Mouse (Mus musculus) liver, embryonic 13.5 days (tissue): ENCODE measurements around the gene Gpld1. TPM values are rescaled to one million over a fixed set of nuclear protein-coding genes. Genes with fewer than 3 reads are reported as not detected.

Experiments used
- ATAC-seq: fragments of 200-750 bp; cut with Nextera tagmentation; 2 replicates; pipeline ENCODE4 v1.8.0; 2017; ENCODE audit warnings: low read depth, mild to moderate bottlenecking, moderate number of reproducible peaks, moderate library complexity
- DNase-seq: peaks from one replicate; pipeline ENCODE4 v3.0.0; 2022
- H3K27ac ChIP-seq: fragments of 300-500 bp; sonication (generic); 2 replicates; pipeline ENCODE4 v1.5.1; 2015; ENCODE audit warnings: moderate library complexity, mild to moderate bottlenecking, inconsistent platforms
- H3K27me3 ChIP-seq: fragments of 300-500 bp; sonication (generic); 2 replicates; pipeline ENCODE4 v1.6.1; 2015; ENCODE audit warnings: mild to moderate bottlenecking, inconsistent platforms
- H3K36me3 ChIP-seq: fragments of 300-500 bp; sonication (generic); 2 replicates; pipeline ENCODE4 v1.6.1; 2015; ENCODE audit warnings: mild to moderate bottlenecking, inconsistent platforms
- H3K4me1 ChIP-seq: fragments of 300-500 bp; sonication (generic); replicated peaks from 2 replicates; pipeline ENCODE4 v1.6.1; 2015; ENCODE audit warnings: inconsistent platforms
- H3K4me2 ChIP-seq: fragments of 300-500 bp; sonication (generic); 2 replicates; pipeline ENCODE4 v1.6.1; 2015; ENCODE audit warnings: inconsistent platforms, mild to moderate bottlenecking, moderate library complexity
- H3K4me3 ChIP-seq: fragments of 300-500 bp; sonication (generic); replicated peaks from 2 replicates; pipeline ENCODE4 v1.5.1; 2015; ENCODE audit warnings: mild to moderate bottlenecking, inconsistent platforms
- H3K9ac ChIP-seq: fragments of 300-500 bp; sonication (generic); 2 replicates; pipeline ENCODE4 v1.6.1; 2015; ENCODE audit warnings: mild to moderate bottlenecking, inconsistent platforms
- H3K9me3 ChIP-seq: fragments of 300-500 bp; sonication (generic); replicated peaks from 2 replicates; pipeline ENCODE4 v1.6.1; 2016; ENCODE audit warnings: inconsistent platforms
- WGBS: fragments of 180-500 bp; shearing (Covaris S2); methylation state at CpG from one replicate; pipeline ENCODE4 v1.1.7; 2015; ENCODE audit not compliant: insufficient replicate concordance; 5-methylcytosine and 5-hydroxymethylcytosine counted together
- polyA plus RNA-seq: library from polyadenylated mRNA; unstranded; fragments of >200 nt; fragmentation: Nextera tagmentation; extraction: Ambion mirVana; gene quantifications from 2 replicates; pipeline ENCODE4 v1.2.1, GENCODE M21; 2015

The Gpld1 gene
- 2.8 and 3.4 TPM in 2 replicates for polyA plus RNA-seq

DNA sequence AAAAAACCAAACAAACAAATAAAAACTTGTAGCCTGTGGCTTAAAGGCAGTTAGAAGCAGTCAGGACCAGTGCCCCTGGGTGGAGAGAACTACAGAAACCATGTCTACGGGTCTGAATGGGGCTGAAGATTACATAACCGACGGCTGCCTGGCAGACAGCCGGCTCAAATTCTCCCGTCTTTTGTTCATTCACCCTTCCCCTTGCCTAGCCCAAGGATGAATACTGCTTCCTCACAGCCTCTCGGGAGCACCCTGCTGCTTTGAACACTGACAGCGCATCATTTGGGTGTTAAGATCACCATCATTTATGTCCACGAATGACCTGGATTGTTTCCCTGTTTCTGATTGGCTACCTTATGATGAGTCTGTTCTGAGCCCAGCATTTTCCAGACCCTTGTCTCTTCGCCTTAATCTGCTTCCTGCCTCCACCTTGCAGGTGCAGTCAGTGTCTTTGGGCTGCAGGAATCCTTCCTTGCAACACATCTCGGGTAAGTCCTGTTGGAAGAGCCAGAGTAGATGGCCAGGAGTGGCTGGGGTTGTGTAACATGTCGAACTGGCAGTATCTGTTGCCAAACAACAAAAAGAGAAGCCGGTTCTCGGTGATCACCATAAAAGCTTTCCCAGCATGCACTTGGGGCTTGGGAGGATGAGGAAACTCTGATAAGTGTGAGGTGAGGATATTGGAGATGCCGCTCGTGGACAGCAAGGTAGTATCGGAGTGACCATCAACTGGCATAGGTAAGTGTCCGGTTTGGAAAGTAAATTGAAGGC is at the start of gene Gpld1:
TSS of gene Gpld1 (plus strand) at position 641 of the 771 bp plus-strand sequence.
- Histone ChIP-seq H3K4me3 (no peak within 1 kb of the TSS), H3K9me3 (no peaks in the 10 kb centered on the region), H3K4me2 (peak within 1 kb of the TSS; percentile 24), H3K36me3 (no peaks in the 10 kb centered on the region), H3K4me1 (0 out of 2 replicates have a peak, but pooled peaks cover 4% of the 10 kb centered on the region), H3K27ac (no peak within 1 kb of the TSS), H3K9ac (no peak within 1 kb of the TSS), H3K27me3 (peaks cover 20% of the 10 kb centered on the region)
- WGBS: 48% methylated on average over 17 of the region's 17 CpGs
- ATAC-seq: no peak
- DNase-seq: no peak

DNA sequence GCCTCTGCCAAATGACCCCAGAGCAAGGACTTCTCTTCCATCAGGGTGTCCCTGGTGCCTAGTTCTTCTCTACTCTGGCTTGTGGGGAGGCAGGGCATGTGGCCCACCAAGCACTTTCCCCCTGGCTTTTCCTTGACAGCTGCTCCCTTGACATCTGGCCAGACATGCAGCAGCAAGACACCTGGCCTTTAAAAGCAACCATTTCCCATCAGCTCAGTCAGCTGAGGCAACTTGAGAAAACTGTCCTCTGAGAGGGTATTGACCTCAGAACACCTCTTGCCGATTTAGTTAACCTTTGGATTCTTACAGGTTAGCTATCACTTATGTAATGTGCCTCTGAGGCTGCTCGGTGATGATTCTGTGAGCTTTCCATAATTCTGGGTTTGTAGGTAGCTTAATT is 49.1 kb upstream of the Gpld1 start:
- Histone ChIP-seq H3K36me3 (no peaks in the 10 kb centered on the region), H3K9ac (no peak overlapping the region), H3K4me3 (no peak overlapping the region), H3K27me3 (no peaks in the 10 kb centered on the region), H3K4me2 (no peak overlapping the region), H3K9me3 (no peaks in the 10 kb centered on the region), H3K4me1 (no peaks in the 10 kb centered on the region), H3K27ac (no peak overlapping the region)
- 52% methylated on average over 2 of the region's 2 CpGs for WGBS
- ATAC-seq (no peak), DNase-seq (no peak)

DNA sequence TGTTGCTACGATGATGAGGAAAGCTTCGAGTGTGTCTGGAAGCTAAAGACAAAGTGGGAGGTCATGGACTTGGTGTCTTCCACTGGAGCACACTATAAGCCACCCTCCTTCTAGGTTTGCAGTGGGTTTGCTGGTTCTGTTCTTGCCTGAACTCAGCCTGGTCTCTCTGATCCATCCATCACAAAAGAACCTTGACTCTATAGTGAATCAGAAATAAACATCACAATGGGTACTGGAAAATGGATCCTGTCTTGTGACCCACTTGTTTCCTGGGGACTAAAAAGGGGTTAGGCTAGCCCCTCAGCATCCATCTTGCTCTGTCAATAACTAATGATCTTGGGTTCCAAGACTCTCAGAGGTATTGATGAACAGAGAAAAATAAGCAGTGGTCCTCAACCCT is 41.0 kb upstream of the Gpld1 start:
- no peak overlapping the region for H3K9ac ChIP-seq
- DNase-seq: no peak
- WGBS: 59% methylated on average over 2 of the region's 2 CpGs
- no peaks in the 10 kb centered on the region for H3K4me1 ChIP-seq
- no peaks in the 10 kb centered on the region for H3K36me3 ChIP-seq
- no peak overlapping the region for H3K4me2 ChIP-seq
- H3K27me3 ChIP-seq: no peaks in the 10 kb centered on the region
- no peak for ATAC-seq
- no peak overlapping the region for H3K4me3 ChIP-seq
- H3K27ac ChIP-seq: no peak overlapping the region
- no peaks in the 10 kb centered on the region for H3K9me3 ChIP-seq

DNA sequence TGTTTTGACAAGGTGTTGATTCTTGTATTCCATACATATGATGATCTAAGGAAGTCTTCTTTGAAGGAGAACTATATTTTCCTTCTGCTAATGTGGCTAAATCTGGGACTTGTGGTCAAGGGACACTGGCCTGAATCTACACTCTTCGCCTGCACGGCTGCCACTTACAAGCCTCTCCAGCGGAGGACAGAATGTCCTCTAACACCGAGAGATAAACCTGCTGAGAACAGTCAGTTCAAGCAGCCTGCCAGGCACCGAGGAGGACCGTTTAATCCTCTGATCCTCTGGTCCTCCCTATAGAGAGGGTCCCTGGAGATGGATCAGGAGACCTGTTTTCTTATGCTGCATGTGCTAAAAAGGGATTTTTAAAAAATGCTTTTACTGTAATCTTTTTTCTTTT is 39.5 kb upstream of the Gpld1 start:
- WGBS: 66% methylated on average over 6 of the region's 6 CpGs
- no peak for ATAC-seq
- no peaks in the 10 kb centered on the region for H3K27me3 ChIP-seq

GRCm38 (mm10) chr13:24905422-24905821 is 37.5 kb upstream of the Gpld1 start:
- Histone ChIP-seq H3K27ac (no peak overlapping the region), H3K9me3 (no peaks in the 10 kb centered on the region), H3K27me3 (no peaks in the 10 kb centered on the region), H3K9ac (no peak overlapping the region), H3K36me3 (no peaks in the 10 kb centered on the region), H3K4me1 (no peaks in the 10 kb centered on the region), H3K4me2 (no peak overlapping the region), H3K4me3 (no peak overlapping the region)
- no peak for ATAC-seq
- DNase-seq: no peak
- 76% methylated on average over 12 of the region's 12 CpGs for WGBS

More for the DNA sequence above, 39.5 kb upstream of the Gpld1 start:
- Histone ChIP-seq H3K4me2 (no peak overlapping the region), H3K9ac (no peak overlapping the region), H3K9me3 (no peaks in the 10 kb centered on the region), H3K4me1 (no peaks in the 10 kb centered on the region), H3K27ac (no peak overlapping the region), H3K4me3 (no peak overlapping the region), H3K36me3 (no peaks in the 10 kb centered on the region)
- no peak for DNase-seq

- no peak for DNase-seq
- Histone ChIP-seq H3K27ac (no peak overlapping the region), H3K36me3 (0 out of 2 replicates have a peak, but pooled peaks cover 3% of the 10 kb centered on the region), H3K4me1 (no peaks in the 10 kb centered on the region), H3K9ac (no peak overlapping the region), H3K4me3 (no peak overlapping the region), H3K27me3 (no peaks in the 10 kb centered on the region), H3K9me3 (no peaks in the 10 kb centered on the region), H3K4me2 (no peak overlapping the region)
- no peak for ATAC-seq
- WGBS: 64% methylated on average over 11 of the region's 11 CpGs
Measured at GRCm38 (mm10) chr13:24906831-24907570, 36.0 kb upstream of the Gpld1 start.

DNA sequence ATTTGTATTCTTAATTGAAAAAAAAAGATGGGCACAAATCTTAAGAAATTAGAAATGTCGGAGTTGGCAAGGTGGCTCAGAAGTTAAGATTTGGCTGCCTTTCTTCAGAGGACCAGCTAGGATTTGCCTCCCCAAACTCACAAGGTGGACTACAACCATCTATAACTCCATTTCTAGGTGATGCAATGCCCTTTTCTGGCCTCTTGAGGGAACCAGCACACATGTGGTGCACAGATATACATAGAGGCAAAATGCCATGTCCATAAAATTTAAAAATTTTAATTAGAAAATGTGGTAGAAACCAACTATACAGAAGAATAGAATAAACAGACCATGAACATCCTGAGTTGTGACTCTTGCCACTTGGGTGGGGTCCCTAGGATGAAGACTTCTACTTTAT is 33.8 kb upstream of the Gpld1 start:
- no peak for ATAC-seq
- WGBS: 76% methylated on average over 1 of the region's 1 CpGs
- DNase-seq: no peak

DNA sequence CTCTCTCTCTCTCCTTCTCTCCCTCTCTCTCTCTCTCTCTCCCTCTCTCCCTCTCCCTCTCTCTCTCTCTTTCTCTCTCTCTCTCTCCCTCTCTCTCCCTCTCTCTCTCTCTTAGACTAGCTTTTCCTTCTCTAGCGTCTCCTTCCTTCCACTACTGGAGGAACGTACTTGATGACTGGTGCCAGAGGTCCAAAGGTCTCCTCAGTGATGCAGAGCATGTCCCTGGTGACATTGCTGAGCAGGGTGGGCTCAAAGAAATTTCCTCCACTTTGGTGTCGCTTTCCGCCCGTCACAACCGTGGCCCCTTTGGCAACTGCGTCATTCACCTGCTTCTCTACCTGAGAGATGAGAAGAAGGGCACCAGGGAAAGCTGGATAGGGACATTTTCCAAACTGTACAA is 29.4 kb upstream of the Gpld1 start:
- 0 out of 2 replicates have a peak, but pooled peaks cover 6% of the 10 kb centered on the region for H3K36me3 ChIP-seq
- 0 out of 2 replicates have a peak, but pooled peaks cover 2% of the 10 kb centered on the region for H3K4me1 ChIP-seq
- no peak overlapping the region for H3K4me3 ChIP-seq
- H3K9me3 ChIP-seq: no peaks in the 10 kb centered on the region
- DNase-seq (no peak), ATAC-seq (no peak)
- H3K9ac ChIP-seq: no peak overlapping the region
- H3K27me3 ChIP-seq: no peaks in the 10 kb centered on the region
- no peak overlapping the region for H3K27ac ChIP-seq
- WGBS: 79% methylated on average over 7 of the region's 7 CpGs
- no peak overlapping the region for H3K4me2 ChIP-seq

More for the DNA sequence above, 33.8 kb upstream of the Gpld1 start:
- no peak overlapping the region for H3K9ac ChIP-seq
- no peak overlapping the region for H3K4me2 ChIP-seq
- H3K27ac ChIP-seq: no peak overlapping the region
- H3K27me3 ChIP-seq: no peaks in the 10 kb centered on the region
- no peaks in the 10 kb centered on the region for H3K4me1 ChIP-seq
- H3K9me3 ChIP-seq: no peaks in the 10 kb centered on the region
- H3K36me3 ChIP-seq: 0 out of 2 replicates have a peak, but pooled peaks cover 3% of the 10 kb centered on the region
- H3K4me3 ChIP-seq: no peak overlapping the region

- DNase-seq (no peak), ATAC-seq (no peak)
- Histone ChIP-seq H3K27ac (no peak overlapping the region), H3K4me2 (no peak overlapping the region), H3K9ac (no peak overlapping the region), H3K36me3 (0 out of 2 replicates have a peak, but pooled peaks cover 7% of the 10 kb centered on the region), H3K9me3 (no peaks in the 10 kb centered on the region), H3K4me1 (0 out of 2 replicates have a peak, but pooled peaks cover 2% of the 10 kb centered on the region), H3K4me3 (no peak overlapping the region), H3K27me3 (no peaks in the 10 kb centered on the region)
- WGBS: 68% methylated on average over 4 of the region's 4 CpGs
Measured at GRCm38 (mm10) chr13:24914915-24915314, 28.0 kb upstream of the Gpld1 start.

- Histone ChIP-seq H3K4me2 (no peak overlapping the region), H3K4me1 (0 out of 2 replicates have a peak, but pooled peaks cover 2% of the 10 kb centered on the region), H3K27ac (no peak overlapping the region), H3K27me3 (no peaks in the 10 kb centered on the region), H3K9me3 (no peaks in the 10 kb centered on the region), H3K4me3 (no peak overlapping the region), H3K9ac (no peak overlapping the region), H3K36me3 (0 out of 2 replicates have a peak, but pooled peaks cover 7% of the 10 kb centered on the region)
- 68% methylated on average over 13 of the region's 13 CpGs for WGBS
- ATAC-seq (no peak), DNase-seq (no peak)
Measured at GRCm38 (mm10) chr13:24915831-24916230, 27.1 kb upstream of the Gpld1 start.

DNA sequence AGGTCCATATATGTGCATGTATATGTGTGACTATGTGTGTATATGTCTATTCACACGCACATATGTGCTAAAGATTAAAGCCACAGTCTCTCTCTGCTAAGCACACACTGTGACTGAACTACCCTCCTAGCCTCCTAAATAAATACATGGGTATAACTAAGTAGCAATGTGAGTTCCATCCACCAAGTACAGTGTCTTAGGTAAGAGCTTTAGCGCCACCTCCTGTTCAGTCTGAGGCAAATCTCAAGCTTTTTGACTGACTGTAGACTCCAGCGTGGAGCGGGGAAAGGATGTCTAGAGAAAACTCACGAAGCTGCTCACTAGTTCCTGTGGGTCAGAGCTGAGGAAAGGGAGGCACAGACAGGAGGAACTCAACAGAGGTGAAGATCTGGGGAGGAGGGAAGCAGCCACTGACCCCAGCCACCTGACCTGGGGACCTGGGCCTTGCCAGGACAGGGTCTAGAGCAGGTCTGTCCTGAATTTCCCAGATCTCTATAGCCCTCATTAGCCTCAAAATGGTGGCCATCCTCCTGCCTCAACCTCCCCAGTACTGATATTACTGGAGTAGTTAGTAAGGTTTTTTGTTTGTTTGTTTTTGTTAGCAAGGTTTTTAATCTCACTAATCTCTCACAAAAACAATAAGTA is 22.5 kb upstream of the Gpld1 start:
- Histone ChIP-seq H3K4me3 (no peak overlapping the region), H3K27me3 (no peaks in the 10 kb centered on the region), H3K9ac (no peak overlapping the region), H3K36me3 (0 out of 2 replicates have a peak, but pooled peaks cover 4% of the 10 kb centered on the region), H3K27ac (no peak overlapping the region), H3K4me2 (no peak overlapping the region), H3K9me3 (no peaks in the 10 kb centered on the region), H3K4me1 (no peaks in the 10 kb centered on the region)
- 14% methylated on average over 5 of the region's 5 CpGs for WGBS
- ATAC-seq: peak; percentile 36; the same call in 1 of the 2 replicates
- DNase-seq: peak; percentile 21
